Mouse (Mus musculus) CD4-positive helper T cell, adult 2 months (primary cell): Measurements from ENCODE around the gene Vkorc1l1.
"Not testable (repeated sequence)": the region's sequence is repeated elsewhere in the genome, so short reads cannot be mapped to it uniquely, and the experiment has no call there.

ENCODE experiments used
- DNase-seq: peaks from one replicate; pipeline ENCODE4 v3.0.0-alpha.2; 2012; ENCODE audit warnings: low read depth, missing footprints, low spot score

The Vkorc1l1 gene

GRCm38 (mm10) chr5:129941495-129942045 is at the start of gene Vkorc1l1:
Gene Vkorc1l1, plus strand, starts transcription at chr5:129941970.
- peak; percentile 99 for DNase-seq

- DNase-seq: peak; percentile 93
Observed at GRCm38 (mm10) chr5:129895198-129896088, 46.3 kb upstream of the Vkorc1l1 start, which contains the start of gene Zbed5. Gene Zbed5, plus strand, starts transcription at chr5:129895723.

- DNase-seq: no peak
Observed at GRCm38 (mm10) chr5:129898449-129898848, 43.3 kb upstream of the Vkorc1l1 start, which contains the start of gene Phkg1. Gene Phkg1, minus strand, starts transcription at chr5:129898549.

GRCm38 (mm10) chr5:129907775-129908174 is 34.0 kb upstream of the Vkorc1l1 start:
- no peak for DNase-seq

GRCm38 (mm10) chr5:129908242-129908965 is 33.4 kb upstream of the Vkorc1l1 start, which contains the start of gene Nupr1l:
Gene Nupr1l, plus strand, starts transcription at chr5:129908540.
- DNase-seq: peak; percentile 74

GRCm38 (mm10) chr5:129909147-129909546 is 32.6 kb upstream of the Vkorc1l1 start:
- DNase-seq: no peak

- no peak for DNase-seq
Observed at GRCm38 (mm10) chr5:129909591-129909990, 32.2 kb upstream of the Vkorc1l1 start.

GRCm38 (mm10) chr5:129914024-129914423 is 27.7 kb upstream of the Vkorc1l1 start:
- DNase-seq: peak; percentile 72

GRCm38 (mm10) chr5:129915491-129915890 is 26.3 kb upstream of the Vkorc1l1 start:
- DNase-seq: not testable (repeated sequence)

GRCm38 (mm10) chr5:129918065-129918651 is 23.6 kb upstream of the Vkorc1l1 start:
- DNase-seq: no peak

- no peak for DNase-seq
Observed at GRCm38 (mm10) chr5:129918752-129919151, 23.0 kb upstream of the Vkorc1l1 start.

GRCm38 (mm10) chr5:129919320-129919719 is 22.4 kb upstream of the Vkorc1l1 start:
- no peak for DNase-seq

GRCm38 (mm10) chr5:129921972-129922371 is 19.8 kb upstream of the Vkorc1l1 start:
- DNase-seq: no peak

GRCm38 (mm10) chr5:129924820-129925452 is 16.8 kb upstream of the Vkorc1l1 start:
- DNase-seq: no peak

- no peak for DNase-seq
Observed at GRCm38 (mm10) chr5:129925933-129926332, 15.8 kb upstream of the Vkorc1l1 start.

- DNase-seq: no peak
Observed at GRCm38 (mm10) chr5:129929924-129930855, 11.6 kb upstream of the Vkorc1l1 start.

- no peak for DNase-seq
Observed at GRCm38 (mm10) chr5:129936941-129937340, 4.8 kb upstream of the Vkorc1l1 start.

GRCm38 (mm10) chr5:129940281-129940680 is 1.5 kb upstream of the Vkorc1l1 start:
- no peak for DNase-seq

- DNase-seq: no peak
Observed at GRCm38 (mm10) chr5:129940736-129941494, 855 bp upstream of the Vkorc1l1 start.
